Mouse (Mus musculus): Measurements from ENCODE around the gene Cflar.
A peak's percentile ranks its signal among the peaks of the same experiment; 100 is the strongest.
"Not testable (repeated sequence)": the region's sequence is repeated elsewhere in the genome, so short reads cannot be mapped to it uniquely, and the experiment has no call there.

Cflar gene

GRCm38 (mm10) chr1:58711365-58712016, at the start of gene Cflar:
Gene Cflar (plus strand): TSS chr1:58711508.
- DNase-seq (ENCODE audit: low spot score), result peak; percentile 78

DNA sequence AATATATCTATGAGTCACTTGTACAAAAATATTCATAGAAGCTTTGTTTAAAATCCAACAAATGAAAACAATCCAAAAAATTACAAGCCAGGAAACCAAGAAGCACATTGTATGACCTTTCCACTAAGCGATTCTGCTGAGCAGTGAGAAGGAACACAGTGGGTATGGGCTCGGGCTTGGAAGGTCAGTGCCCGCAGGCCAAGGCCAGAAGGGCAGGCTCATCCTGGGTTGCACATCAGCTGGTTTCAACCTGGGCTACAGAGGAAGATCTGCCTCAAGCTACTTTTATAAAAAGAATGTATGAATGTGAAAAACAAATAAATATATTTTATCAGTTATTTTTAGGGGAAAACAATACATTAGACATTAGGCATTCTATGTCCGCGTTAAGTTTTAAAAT, 48.6 kb upstream of the Cflar start:
- not testable (repeated sequence) for DNase-seq (ENCODE audit: low spot score)

GRCm38 (mm10) chr1:58663365-58663764, 47.9 kb upstream of the Cflar start:
- DNase-seq (ENCODE audit: low spot score), result not testable (repeated sequence)

DNA sequence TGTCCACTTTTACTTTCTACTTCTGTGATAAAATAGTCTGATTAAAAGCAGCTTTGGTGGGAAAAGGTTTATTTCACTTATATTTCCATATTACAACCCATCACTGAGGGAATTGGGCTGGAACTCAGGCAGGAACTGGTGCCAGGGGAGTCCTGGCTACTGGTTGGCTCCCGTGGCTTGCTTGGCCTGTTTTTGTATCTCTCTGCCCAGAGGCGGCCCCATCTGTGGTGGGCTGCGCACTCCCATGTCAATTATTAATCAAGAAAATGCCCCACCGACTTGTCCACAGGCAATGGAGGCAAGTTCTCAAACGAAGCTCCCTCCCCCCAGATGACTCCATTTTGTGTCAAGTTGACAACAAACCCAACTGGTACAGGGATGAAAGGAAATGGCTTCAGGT, 43.1 kb upstream of the Cflar start:
- no peak for DNase-seq (ENCODE audit: low spot score)

DNA sequence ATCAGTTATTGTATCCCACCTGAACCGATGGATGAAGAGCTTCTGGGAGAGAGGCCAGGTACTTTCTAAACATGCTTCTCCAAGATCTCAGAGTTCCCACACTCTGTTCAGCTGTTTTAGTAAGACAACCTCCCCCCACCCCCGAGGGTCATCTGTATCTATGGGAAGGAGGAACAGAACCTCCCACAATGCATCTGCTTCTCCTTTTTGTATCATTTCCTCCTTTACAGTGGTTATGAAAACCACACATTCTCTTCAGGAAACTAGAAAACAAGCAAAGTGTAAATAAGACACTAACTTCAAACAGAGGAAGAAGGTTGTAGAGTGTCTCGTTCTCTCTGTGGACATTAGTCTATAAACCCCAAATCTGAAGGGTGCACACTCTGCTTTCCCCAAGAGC, 41.7 kb upstream of the Cflar start:
- not testable (repeated sequence) for DNase-seq (ENCODE audit: low spot score)

- DNase-seq (ENCODE audit: low spot score), result no peak
Measured at GRCm38 (mm10) chr1:58672116-58672515, 39.2 kb upstream of the Cflar start.

- no peak for DNase-seq (ENCODE audit: low spot score)
Measured at GRCm38 (mm10) chr1:58675011-58675410, 36.3 kb upstream of the Cflar start.

- DNase-seq (ENCODE audit: low spot score), result no peak
Measured at GRCm38 (mm10) chr1:58677575-58677974, 33.7 kb upstream of the Cflar start.

- not testable (repeated sequence) for DNase-seq (ENCODE audit: low spot score)
Measured at GRCm38 (mm10) chr1:58678412-58678811, 32.9 kb upstream of the Cflar start.

DNA sequence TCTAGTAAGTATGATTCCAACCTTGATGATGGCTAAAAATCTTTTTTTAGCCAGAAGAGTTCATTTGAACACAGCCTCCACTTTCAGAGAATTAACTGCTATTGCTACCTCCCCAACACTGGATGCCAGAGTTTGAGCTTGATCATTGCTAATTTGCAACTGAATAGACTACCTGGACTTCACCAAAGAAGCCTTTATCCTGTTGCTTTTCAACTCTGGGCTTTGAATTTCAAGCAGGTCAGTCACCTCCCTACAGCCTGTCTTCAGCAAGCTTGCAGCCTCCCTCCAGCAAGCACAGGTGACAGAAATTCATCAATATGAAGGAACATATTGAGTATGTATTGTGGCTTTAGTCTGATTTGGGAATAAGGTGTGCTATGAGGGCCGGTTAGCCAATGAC, 21.9 kb upstream of the Cflar start:
- no peak for DNase-seq (ENCODE audit: low spot score)

DNA sequence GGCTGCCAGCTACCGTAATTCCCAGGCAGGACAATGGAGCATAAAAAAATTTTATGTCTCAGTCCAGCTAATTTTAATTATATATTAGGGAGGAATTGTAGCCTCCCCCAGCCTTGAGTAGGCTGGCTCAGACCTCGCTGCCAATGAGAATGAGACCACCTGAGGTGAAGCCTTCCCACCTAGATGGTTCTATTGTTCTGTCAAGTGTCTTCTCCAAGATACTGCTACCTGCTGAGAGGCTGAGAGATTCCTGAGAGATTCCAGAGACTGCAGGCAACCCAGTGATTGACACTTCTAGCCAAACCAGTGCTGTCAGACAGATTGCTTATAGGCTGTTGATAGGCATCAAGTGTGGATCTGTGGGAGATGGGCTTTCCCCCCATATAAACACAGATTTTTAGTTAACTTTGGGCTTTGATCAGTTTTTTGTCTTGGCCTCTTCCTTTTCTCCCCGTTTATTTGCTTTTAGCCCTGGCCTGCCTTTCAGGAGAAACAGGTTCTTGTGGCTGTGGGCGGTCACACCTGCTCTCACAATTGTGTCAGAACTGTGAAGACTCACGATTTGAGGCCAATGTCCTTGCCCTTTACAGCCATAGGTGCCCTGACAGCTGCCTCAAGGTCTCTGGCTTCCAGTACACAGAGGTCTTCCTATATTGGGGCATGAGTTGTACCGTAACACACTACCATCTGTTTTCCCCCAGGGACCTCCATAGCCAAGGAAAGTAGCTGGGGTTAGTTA, 21.1 kb upstream of the Cflar start:
- no peak for DNase-seq (ENCODE audit: low spot score)

DNA sequence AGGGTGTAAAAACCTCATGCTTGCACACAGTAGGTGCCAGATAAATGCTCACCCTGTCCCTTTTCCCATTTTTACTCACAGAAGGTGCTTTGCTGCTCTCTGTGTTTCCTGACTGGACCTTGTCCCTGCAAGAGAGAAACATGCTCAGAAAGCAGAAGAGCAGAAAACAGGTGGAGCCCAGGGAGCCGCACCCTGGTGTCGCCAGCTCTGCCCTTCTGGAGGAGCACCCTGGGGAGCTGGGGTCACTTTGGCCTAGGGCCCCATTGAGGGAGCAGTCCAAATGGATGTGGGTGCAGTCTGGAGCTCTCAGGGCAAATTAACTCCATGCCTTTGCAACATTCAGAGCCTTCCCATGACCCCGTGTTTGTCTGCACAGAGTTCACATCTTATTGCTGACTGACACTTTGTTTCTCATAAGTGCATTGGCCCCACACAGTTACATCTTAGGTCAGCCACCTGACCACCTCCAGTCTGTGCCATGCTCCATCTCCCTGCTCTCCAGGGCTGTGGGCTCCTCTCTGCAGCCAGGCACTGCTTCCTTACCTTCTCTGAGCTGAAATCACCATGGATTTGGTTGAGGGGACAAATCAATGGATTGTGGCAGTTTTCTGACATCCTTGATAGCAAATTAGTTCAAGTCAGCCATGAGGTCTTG, 20.3 kb upstream of the Cflar start:
- not testable (repeated sequence) for DNase-seq (ENCODE audit: low spot score)

DNA sequence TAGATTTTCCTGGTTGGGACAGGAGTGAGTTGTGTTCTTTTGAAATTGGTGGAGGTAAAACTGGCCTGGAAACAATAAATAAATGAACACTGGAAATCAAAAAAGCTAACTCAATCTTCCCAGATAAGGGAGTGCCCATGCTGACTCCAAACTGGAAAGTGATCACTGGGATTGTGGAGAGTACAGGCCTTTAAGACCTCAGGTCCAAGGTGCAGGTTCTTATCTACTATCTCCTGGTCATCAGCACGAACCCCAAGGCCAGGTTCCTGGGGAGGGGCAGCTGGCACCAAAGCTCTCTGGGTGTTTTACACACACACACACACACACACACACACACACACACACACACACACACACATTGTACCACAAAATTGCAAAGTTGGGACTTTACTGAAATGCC, 19.6 kb upstream of the Cflar start:
- DNase-seq (ENCODE audit: low spot score), result not testable (repeated sequence)

GRCm38 (mm10) chr1:58693696-58694095, 17.6 kb upstream of the Cflar start:
- no peak for DNase-seq (ENCODE audit: low spot score)

- DNase-seq (ENCODE audit: low spot score), result not testable (repeated sequence)
Measured at GRCm38 (mm10) chr1:58695810-58696209, 15.5 kb upstream of the Cflar start, which contains the start of gene Als2cr12. Gene Als2cr12 (minus strand): TSS chr1:58695989.

DNA sequence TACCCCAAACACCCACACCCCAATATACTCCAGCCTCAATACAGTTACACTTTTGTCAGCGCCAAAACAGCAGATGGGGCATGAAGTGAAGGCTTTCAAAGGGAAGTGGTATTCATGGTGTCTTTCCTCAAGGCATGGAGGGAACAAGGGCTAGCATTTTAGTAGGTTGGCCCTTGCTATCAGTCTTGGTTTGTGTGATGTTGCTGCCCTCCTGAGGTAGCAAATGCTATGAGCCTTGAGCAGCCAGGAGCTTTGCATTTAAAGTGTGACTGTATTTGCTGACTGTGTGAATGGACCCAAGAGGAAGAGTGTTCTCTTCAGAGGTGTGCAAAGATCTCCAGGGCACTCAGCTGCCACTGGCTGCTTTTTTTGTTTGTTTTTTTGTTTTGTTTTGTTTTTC, 13.7 kb upstream of the Cflar start:
- DNase-seq (ENCODE audit: low spot score), result not testable (repeated sequence)

DNA sequence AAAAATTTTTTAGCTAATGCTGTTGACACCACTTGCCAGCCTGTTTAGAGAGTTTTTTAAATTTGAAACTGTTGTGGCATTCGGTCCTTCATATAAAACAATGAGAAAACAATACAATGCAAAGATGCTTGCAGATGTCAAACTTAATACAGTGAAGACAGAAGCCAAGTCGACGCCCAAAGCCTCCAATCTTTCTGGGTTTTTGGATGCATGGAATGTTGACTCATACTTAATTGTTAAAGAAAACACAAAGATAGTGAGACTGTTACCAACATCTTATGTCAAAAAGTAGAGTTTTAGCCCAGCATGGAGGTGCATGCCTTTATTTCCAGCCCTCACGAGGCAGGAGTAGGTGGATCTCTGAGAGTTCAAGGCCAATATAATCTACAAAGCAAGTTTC, 12.5 kb upstream of the Cflar start:
- DNase-seq (ENCODE audit: low spot score), result no peak

DNA sequence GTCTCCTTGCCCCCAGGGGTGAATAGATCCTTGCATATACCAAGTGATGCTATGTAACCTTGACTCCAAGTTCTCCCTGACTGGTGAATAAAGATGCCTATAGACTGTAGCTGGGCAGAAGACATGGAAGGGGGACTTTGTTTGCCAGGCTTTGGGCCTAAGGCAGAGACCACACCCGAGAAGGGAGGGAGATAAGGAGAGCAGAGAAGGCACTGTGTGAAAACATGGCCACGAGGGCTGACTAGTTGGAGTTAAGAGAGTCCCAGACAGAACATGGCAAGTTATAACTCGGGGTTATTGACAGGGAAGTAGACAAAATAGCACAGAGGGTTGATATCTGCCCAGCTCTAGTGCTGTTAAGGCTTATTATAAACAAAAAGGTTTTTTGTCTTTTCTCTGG, 11.3 kb upstream of the Cflar start:
- no peak for DNase-seq (ENCODE audit: low spot score)

DNA sequence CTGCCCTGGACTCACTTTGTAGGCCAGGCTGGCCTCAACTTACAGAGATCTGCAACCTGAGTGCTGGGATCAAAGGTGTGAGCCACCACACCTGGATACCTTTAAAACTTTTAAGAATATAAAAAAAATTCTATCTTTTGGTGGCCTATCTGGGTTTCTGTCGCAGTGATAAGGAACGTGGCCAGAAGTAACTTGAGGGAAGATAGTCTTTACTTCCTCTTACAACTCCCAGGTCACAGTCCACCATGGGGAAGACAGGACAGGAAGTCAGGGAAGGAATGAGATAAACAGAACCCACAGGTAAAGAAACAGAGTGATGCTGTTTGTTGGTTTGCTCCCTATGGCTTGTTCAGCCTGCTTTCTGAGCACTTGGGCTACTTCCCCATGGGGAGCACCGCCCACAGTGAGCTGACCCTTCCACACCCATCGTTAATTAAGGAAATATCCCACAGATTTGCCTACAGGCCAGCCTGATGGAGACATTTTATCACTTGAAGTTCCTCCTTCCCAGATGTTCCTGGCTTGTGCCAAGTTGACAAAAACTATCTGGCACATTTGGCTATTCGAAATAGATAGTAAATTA, 10.6 kb upstream of the Cflar start:
- not testable (repeated sequence) for DNase-seq (ENCODE audit: low spot score)

DNA sequence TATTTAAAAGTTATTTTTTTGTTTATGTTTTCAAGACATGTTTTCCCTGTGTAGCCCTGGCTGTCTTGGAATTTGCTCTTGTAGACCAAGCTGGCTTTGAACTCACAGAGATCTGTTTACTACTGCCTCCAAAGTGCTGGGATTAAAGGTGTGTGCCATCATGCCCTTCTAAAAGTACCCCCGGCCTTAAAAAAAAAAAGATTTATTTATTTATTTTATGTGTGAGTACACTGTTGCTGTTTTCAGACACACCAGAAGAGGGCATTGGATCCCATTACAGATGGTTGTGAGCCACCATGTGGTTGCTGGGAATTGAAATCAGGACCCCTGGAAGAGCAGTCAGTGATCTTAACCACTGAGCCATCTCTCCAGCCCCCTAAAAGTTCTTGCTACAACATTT, 1.3 kb upstream of the Cflar start:
- DNase-seq (ENCODE audit: low spot score), result not testable (repeated sequence)

GRCm38 (mm10) chr1:58710711-58711364, 470 bp upstream of the Cflar start:
- no peak for DNase-seq (ENCODE audit: low spot score)

Data from ovary, postnatal 36 days (tissue).